Mouse (Mus musculus) brain, embryonic 14.5 days (tissue): Measurements from ENCODE around the gene Tor2a.

Experiments
- CTCF ChIP-seq: fragments of 200-500 bp; IDR thresholded peaks from 2 replicates; pipeline ENCODE4 v1.5.1; 2012; ENCODE audit warnings: inconsistent platforms, mild to moderate bottlenecking, moderate library complexity, borderline replicate concordance; ENCODE audit not compliant: insufficient read depth, insufficient read length; ENCODE audit errors: extremely low read depth
- POLR2A ChIP-seq: fragments of 200-500 bp; IDR thresholded peaks from 2 replicates; pipeline ENCODE4 v1.6.1; 2012; ENCODE audit warnings: mild to moderate bottlenecking, inconsistent platforms, borderline replicate concordance; ENCODE audit not compliant: poor library complexity, insufficient read depth, insufficient read length, severe bottlenecking; ENCODE audit errors: extremely low read depth

GRCm38 (mm10) chr2:32739311-32739710 is 17.7 kb upstream of the Tor2a start:
- TF ChIP-seq CTCF (no peak), POLR2A (no peak)
